In the genomic region with DNA sequence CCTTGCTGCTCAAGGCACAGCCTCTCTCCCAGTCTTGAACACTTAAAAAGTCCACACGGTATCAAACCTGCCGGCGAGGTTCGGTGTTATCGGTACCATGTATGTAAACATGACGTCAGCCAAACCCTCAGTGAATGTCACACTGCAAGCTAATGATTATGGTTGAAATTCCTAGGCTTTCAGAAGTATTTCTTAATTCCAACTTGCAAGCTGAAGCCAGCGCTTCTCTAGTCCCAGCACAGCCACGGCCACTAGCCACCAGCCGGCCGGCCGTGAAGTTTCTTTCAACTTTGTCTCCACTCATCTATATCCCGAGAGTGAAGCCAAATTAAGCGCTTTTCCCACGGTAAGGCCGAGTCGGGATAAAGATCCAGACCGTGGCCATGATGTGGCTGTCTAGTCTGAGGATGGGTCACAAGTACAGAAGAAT, we compare ENCODE assay signal across 8 mouse cellular contexts. TPM values are rescaled to one million over a fixed set of nuclear protein-coding genes. Genes with fewer than 3 reads are reported as not detected.
DNase-seq lines count a peak whose midpoint lies in the region; ATAC-seq and TF ChIP-seq lines count a peak whose summit lies in the region.

No protein-coding gene starts in this region.

- WGBS in liver, postnatal 0 days (ENCODE audit: insufficient replicate concordance) = under 1% methylated on average over 17 of the region's 17 CpGs

- H3K27me3 ChIP-seq in liver, postnatal 0 days (ENCODE audit: insufficient read depth, low read length) = no peaks in the 10 kb centered on the region

- no peak for TF ChIP-seq CTCF in liver, postnatal 0 days (IDR thresholded peaks at IDR 0.05; ENCODE audit: low read depth)

- H3K27ac ChIP-seq in liver, postnatal 0 days (ENCODE audit: low read depth) = peak overlapping the region; percentile 98

- peaks cover 3% of the 10 kb centered on the region; the same call in 1 of the 2 replicates for H3K4me1 ChIP-seq in liver, postnatal 0 days (ENCODE audit: insufficient read depth)

- no peaks in the 10 kb centered on the region for H3K9me3 ChIP-seq in liver, postnatal 0 days (ENCODE audit: low read length)

- TF ChIP-seq EP300 in liver, postnatal 0 days (IDR thresholded peaks at IDR 0.05; ENCODE audit: low read depth) = no peak

- H3K9ac ChIP-seq in liver, postnatal 0 days (replicated peaks) = peak overlapping the region; percentile 99

- no peaks in the 10 kb centered on the region for H3K36me3 ChIP-seq in liver, postnatal 0 days (replicated peaks; ENCODE audit: insufficient read depth, low read length)

- H3K4me2 ChIP-seq in liver, postnatal 0 days (ENCODE audit: low read depth, low read length) = peak overlapping the region; percentile 84

- peak; percentile 9 for DNase-seq in layer of hippocampus, adult 11-12 months (ENCODE audit: low spot score)
- no peak for DNase-seq in layer of hippocampus, postnatal 10 days (ENCODE audit: low spot score in 2 of 2)
- DNase-seq in fibroblast of lung, adult 2 months (ENCODE audit: low read depth) = peak; percentile 27
- peak; percentile 89 for DNase-seq in induced T-regulatory cell, adult 2 months (ENCODE audit: low read depth)
- DNase-seq in liver, postnatal 0 days = no peak
- no peak for DNase-seq in frontal cortex, adult 2 months (ENCODE audit: extremely low spot score in 1 of 2, low spot score in 1 of 2)

- peak; percentile 57 for ATAC-seq in activated CD4-positive, CD25-positive, alpha-beta regulatory T cell, adult 4 months
- peak; percentile 49 for ATAC-seq in liver, postnatal 0 days
- peak; percentile 42; the same call in 1 of the 2 replicates for ATAC-seq in neutrophil, adult 5-6 weeks (ENCODE audit: extremely low read depth, insufficient number of reproducible peaks, low FRiP score, poor library complexity, severe bottlenecking)

- H3K4me3 ChIP-seq in liver, postnatal 0 days (ENCODE audit: low read depth, low read length) = peak overlapping the region; percentile 99

RNA-seq across cellular contexts. Expression of a gene that starts 0.7 kb away (rescaled TPM):
- 1 to 10 TPM; 7.0 to 9.6 TPM for total RNA-seq in layer of hippocampus, postnatal 10 days (2021)
- polyA plus RNA-seq in activated CD4-positive, CD25-positive, alpha-beta regulatory T cell, adult 4 months (2017; shearing (Covaris generic)) = 100 to 1,000 TPM; 437 to 475 TPM
- polyA plus RNA-seq in liver, postnatal 0 days (2015; fragmentation: Nextera tagmentation; extraction: Ambion mirVana) = 13.3 and 14.0 TPM in 2 replicates
- total RNA-seq in neutrophil, adult 5-6 weeks (2017) = 1,289 and 1,302 TPM in 2 replicates
- 5.1 and 5.3 TPM in 2 replicates for polyA plus RNA-seq in frontal cortex, adult 2 months (2012; rRNA removed)

Comparison
In these comparisons a context has a peak if more than half of its experiments do, and no peak if none do; other contexts are left out.
1. DNase-seq: peak in layer of hippocampus, adult 11-12 months (single experiment), fibroblast of lung, adult 2 months (single experiment) and induced T-regulatory cell, adult 2 months (single experiment); none in layer of hippocampus, postnatal 10 days (0 of 2), liver, postnatal 0 days (single experiment) and frontal cortex, adult 2 months (0 of 2).
2. RNA of a gene that starts 0.7 kb away (polyA plus RNA-seq): 437 to 475 TPM in activated CD4-positive, CD25-positive, alpha-beta regulatory T cell, adult 4 months; 13.3 to 14.0 TPM in liver, postnatal 0 days and 5.1 to 5.3 TPM in frontal cortex, adult 2 months; every median in the first group is over 10 times any median in the second.
3. Peak in every context shown above with its lines, with median percentiles within 50 percentile points of each other: ATAC-seq.